Mouse (Mus musculus): ENCODE measurements at regions not wholly inside any gene's neighbourhood (a gene's known extent, or its start where the extent isn't known, plus 50 kb on each side); places are given as distances from the start of the nearest gene placed in this dataset.

DNA sequence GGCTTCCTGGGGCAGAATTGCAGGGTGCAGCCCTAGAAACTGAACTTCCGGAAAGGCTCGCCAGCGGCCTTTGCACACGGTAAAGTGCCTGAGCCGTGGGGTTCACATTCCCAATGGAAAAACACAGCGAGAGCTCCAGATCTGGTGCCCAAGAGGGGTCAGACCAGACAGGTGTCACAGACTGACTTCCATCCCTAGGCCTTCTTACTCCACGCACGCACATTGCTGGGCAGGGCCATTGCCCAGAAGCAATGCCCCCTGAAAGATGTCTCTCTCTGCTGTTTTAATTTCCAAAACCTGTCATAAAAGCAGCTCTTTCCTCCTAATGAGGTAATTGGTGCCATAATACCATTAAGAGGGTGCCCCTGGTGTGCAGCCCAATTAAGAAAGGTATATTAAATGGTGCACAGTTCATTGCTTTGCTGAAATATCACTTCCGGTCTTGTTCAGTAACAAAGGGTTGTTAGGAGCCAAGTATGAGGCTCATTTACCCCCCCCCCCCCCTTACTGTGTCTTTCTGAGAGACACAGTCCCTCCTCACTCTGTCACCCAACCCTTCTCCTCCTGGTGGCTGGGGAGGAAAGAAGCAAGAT is 159.9 kb upstream of the Hes1 start:
- peak; percentile 19; the same call in 1 of the 2 replicates for TF ChIP-seq CTCF (IDR thresholded peaks at IDR 0.05)
- no peak for TF ChIP-seq EP300 (IDR thresholded peaks at IDR 0.05)
